Mouse (Mus musculus) cerebellum, postnatal 10 days (tissue): ENCODE results near the gene Olfr1350.
A peak's percentile ranks its signal among the peaks of the same experiment; 100 is the strongest.
"Not testable (repeated sequence)": the region's sequence is repeated elsewhere in the genome, so short reads cannot be mapped to it uniquely, and the experiment has no call there.

ENCODE experiments used
- DNase-seq, 2 experiments: peaks; one replicate each; pipeline ENCODE4 v3.0.0; 2021; ENCODE audit warnings: mixed read lengths in 2 of 2

Olfr1350 gene

GRCm38 (mm10) chr7:6564541-6564940 lies at the start of gene Olfr1350:
Olfr1350 (plus strand) TSS chr7:6564841.
- DNase-seq = no peak

- DNase-seq = no peak
These were observed 43.0 kb upstream of the Olfr1350 start for GRCm38 (mm10) chr7:6521666-6522065.

- no peak for DNase-seq
These were observed 41.8 kb upstream of the Olfr1350 start, which contains the start of gene Olfr1349 for GRCm38 (mm10) chr7:6522850-6523249. Olfr1349 (minus strand) TSS chr7:6522950.

DNA sequence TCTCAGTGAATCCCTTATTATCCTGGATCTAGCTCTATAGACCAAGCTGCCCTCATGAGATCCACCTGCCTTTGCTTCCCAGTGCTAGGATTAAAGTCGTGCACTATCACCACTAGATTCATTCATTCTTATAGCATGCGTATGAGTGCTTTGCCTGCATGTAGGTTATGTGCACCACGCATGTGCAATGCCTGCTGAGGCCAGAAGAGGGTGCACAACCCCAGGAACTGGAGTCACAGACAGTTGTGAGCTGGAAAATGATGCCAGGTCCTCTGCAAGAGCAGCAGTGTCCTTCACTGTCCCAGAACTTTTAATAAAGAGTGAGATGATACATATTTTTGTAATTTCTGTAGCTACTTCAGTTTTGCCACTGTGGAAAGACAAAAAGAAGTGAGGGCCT lies 39.6 kb upstream of the Olfr1350 start:
- no peak for DNase-seq

GRCm38 (mm10) chr7:6526141-6526540 lies 38.5 kb upstream of the Olfr1350 start:
- DNase-seq = peak; percentile 27 to 36

DNA sequence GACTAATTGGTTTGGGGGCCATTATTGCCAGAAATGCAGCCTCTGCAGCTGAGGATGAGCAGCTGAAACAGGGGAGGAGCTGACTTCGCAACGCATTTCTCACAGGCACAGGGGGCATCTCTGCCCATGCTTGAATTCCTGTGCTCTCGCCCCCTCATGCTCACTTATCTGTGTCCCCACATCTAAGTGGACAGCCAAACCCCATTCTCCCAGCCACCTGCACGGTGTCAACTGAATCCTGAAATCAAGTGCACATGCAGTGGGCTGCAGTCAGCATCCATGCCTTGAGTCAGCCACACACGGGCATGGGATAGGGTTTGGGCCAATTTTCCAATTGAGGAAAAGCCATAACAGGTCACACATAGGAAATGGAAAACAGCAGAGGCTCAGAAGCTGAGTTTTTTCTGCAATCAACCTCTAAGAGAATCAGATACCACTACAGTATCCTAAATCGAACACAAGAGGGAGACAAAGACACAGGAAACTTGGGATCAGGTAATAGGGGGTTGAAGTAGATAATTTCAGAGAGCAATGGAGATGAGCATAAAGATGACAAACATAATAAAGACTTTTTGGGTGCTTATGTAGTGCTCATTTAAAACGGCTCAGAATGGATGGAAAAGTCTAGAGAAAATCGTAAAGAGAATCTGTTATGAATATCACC lies 21.6 kb downstream of the Olfr1350 start:
- DNase-seq = peak; percentile 7 to 62

DNA sequence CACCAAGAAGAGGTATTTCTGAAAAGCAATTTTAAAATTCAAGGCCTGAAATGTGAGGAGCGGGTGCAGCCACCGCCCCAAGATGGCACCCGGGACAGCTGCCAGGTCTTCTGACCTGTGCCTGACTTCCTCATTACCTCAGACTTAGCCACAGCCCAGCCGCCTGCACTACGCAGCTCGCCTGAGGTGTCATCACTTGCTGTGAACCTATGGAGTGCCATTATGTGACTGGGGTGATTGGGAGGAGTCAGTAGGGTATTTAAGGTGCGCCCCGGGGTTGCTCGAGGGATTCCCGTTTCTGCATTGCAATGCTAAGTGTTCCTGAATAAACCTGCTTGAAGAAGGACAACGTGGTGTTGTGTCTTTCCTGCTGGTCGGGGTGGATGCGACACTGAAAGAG lies 24.1 kb downstream of the Olfr1350 start:
- DNase-seq = not testable (repeated sequence)

GRCm38 (mm10) chr7:6603331-6603730 lies 38.7 kb downstream of the Olfr1350 start:
- DNase-seq = peak in 1 of 2 experiments; percentile 2
